Mouse (Mus musculus) mammary gland, adult 2 months (tissue): ENCODE results near the gene Lrrc42. TPM values are rescaled to one million over a fixed set of nuclear protein-coding genes. Genes with fewer than 3 reads are reported as not detected.

Experiments used
- polyA plus RNA-seq: library from polyadenylated mRNA; depleted of rRNA; stranded (reverse); fragments of >200 nt; gene quantifications from 2 replicates; pipeline ENCODE4 v1.2.3, GENCODE M21; 2012; ENCODE audit warnings: low replicate concordance; rRNA removed

Lrrc42 gene
- polyA plus RNA-seq: 8.1 and 10.7 TPM in 2 replicates

DNA sequence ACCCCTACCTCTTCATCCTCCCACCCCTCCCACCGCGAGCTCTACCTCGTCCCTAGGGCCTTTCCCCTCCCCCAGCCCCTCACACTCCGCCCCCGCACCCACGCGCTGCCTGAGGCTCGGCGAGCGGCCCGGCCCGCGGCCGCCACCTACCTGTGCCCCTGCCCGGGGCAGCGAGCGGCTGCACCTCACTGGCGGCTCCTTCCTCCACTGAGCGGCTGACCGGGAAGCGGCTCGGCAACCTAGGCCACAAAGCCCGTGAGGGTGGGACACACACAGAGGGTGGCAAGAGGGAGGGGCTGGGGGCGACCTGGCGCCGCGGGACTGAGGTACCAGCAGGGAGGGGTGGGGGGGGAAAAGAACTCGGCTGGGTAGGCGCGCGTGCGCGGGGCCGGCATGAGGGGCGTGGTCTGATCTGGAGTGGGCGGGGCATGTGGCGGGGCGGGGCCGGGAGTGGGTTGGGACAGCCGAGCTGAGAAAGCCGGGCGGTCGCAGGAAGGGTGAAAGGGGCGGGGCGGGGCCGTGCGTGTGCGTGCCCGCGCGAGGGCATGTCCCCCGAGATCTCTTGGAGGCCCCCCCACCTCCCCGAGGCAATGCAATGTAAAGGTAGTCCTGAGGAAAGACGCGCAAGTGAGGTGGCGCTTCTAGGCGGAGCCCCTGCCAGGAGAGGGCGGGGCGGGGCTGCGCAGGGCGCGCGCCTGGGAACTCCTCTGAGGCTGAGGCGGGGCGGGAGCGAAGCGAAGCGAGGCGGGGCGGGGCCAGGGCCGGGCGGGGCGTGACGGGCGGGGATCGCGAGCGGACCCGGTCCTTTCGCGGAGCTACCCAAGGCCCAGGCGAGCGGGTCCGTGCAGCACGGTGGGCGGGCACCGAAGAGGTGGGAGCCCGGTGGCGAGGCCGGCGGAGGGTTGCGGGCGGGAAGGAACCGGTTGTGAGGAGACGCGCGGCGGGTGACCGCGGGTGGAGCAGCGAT lies at the start of gene Lrrc42, which contains the start of gene Hspb11:
Gene Lrrc42 (minus strand): TSS at position 408 of the 967 bp plus-strand sequence.
Gene Hspb11 (plus strand): TSS at position 469 of the 967 bp plus-strand sequence.

DNA sequence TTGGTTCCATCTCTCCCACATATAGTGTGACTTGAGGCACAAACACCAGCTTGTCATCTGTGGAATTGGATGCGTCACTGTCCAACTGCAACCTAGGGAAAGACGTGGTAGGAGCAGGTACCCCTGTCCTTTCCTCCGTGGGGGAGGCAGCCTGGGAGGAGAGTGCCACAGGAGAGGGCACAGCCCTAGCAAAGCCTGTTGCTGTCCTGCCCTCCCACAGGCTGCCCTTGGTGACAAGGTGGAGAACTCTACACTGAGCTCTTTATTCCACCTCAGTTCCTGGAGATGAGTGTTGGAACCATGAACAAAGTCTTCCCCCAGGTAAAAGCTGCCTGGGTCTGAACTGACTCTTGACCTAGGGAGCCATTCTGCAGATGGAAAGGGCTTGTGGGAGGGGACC lies 44.5 kb downstream of the Lrrc42 start, which contains the start of gene Ldlrad1:
Gene Ldlrad1 (plus strand): TSS at position 301 of the 400 bp plus-strand sequence.

Other genes with a start within 250 kb of the Lrrc42 start
- 66.8 and 112 TPM in 2 replicates for gene Mrpl37, start 186.7 kb downstream of the Lrrc42 start, polyA plus RNA-seq
- 10.7 and 10.9 TPM in 2 replicates for gene Cyb5rl, start 186.5 kb downstream of the Lrrc42 start, polyA plus RNA-seq
- gene Cdcp2, start 156.6 kb downstream of the Lrrc42 start, polyA plus RNA-seq: 0.04 TPM in 1 of 2 replicates, not detected in the other
- gene Tmem59, start 75.1 kb downstream of the Lrrc42 start, polyA plus RNA-seq: 262 and 291 TPM in 2 replicates
- gene Tceanc2, start 74.4 kb downstream of the Lrrc42 start, polyA plus RNA-seq: 6.4 and 8.3 TPM in 2 replicates
- gene Ldlrad1, start 44.4 kb downstream of the Lrrc42 start, polyA plus RNA-seq: 1.2 and 1.9 TPM in 2 replicates
- gene Hspb11, start 61 bp upstream of the Lrrc42 start, polyA plus RNA-seq: 2.2 and 3.4 TPM in 2 replicates
- gene Dio1, start 53.6 kb upstream of the Lrrc42 start, polyA plus RNA-seq: 0.91 TPM in 1 of 2 replicates, not detected in the other
- gene Yipf1, start 60.8 kb upstream of the Lrrc42 start, polyA plus RNA-seq: 27.9 and 58.1 TPM in 2 replicates
- gene Ndc1, start 114.3 kb upstream of the Lrrc42 start, polyA plus RNA-seq: 22.6 and 46.7 TPM in 2 replicates
- gene Glis1, start 181.1 kb upstream of the Lrrc42 start, polyA plus RNA-seq: 1.9 and 3.6 TPM in 2 replicates